Mouse (Mus musculus) neural tube, embryonic 10.5 days (tissue): Measurements from ENCODE around the gene Trim59.
"Not testable (repeated sequence)": the region's sequence is repeated elsewhere in the genome, so short reads cannot be mapped to it uniquely, and the experiment has no call there.

Experiments used
- DNase-seq: peaks from one replicate; pipeline ENCODE4 v3.0.0-alpha.2; 2017; ENCODE audit warnings: low spot score; ENCODE audit errors: extremely low spot score

Trim59 gene

DNA sequence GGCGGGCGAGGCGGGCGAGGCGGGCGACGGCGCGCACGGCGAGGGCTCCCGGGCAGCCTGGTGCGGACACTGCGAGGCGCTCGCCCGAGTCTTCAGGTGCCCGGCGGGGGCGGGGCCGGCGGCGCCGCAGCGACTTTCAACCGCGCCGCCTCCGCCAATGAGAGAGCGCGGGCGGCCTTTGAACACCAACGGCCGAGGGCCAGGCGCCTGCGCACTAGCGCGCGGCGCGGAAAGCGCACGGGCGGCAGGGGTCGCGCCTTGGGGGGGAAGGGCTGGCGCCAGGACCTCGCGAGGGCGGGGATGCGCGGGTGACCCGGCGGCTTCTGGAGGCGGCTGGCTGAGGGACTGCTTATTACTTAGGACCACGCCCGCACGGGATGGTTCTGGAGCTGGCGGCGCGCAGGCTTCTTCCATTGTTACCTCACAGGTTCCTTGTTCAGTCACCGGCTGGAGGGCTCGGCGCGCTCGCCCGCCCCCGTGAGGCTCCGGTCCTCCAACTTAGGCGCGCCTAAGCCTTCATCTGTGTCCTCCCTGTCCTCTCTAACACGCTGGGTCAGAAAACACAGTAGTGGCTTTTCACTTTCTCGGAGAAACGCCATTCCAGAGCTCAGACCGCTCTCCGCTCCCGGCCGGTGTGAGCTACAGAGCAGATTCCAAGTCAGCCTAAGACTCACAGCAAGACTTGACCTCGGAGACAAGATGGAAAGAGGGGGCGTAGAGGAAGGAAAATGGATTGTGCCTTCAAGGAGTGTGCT, at the start of gene Trim59:
Gene Trim59, minus strand, starts transcription at position 111 of the 755 bp plus-strand sequence.
- DNase-seq = peak; percentile 95

- DNase-seq = no peak
Measured at GRCm38 (mm10) chr3:69064005-69064404, 19.4 kb upstream of the Trim59 start.

DNA sequence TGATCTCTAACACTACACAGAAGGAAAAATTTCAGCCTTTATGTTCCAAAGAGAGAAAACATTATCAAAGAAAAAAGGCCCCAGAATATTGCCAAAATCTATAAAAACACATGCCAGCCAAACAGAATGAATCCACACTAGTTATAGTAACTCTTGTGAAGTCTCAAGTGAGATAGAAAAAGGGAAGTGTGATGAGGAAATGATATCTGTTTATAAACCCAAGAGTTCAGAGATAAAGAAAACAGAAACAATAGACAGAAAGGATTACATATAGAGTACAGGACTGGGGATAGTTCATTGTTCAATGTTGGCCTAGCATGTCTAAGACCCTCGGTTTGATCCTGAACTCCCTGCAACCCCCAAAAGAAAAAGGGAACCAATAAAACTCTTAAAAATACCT, 18.2 kb upstream of the Trim59 start:
- no peak for DNase-seq

DNA sequence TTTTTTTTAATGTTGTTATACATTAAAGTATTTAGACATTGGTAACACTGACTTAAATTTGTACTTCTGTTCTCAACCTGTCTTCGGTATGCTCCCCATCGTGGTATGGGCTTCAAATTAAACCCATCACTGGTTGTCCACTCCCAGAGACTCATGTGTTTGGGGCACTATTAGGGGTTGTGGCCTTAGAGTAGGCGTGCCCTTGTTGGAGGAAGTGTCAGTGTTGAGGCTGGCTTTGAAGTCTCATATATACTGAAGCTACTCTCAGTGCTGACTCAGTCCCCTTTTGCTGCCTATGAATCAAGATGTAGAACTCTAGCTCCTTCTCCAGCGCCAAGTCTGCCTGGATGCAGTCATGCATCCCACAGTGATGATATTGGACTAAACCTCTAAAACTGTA, 16.1 kb upstream of the Trim59 start:
- DNase-seq = no peak

DNA sequence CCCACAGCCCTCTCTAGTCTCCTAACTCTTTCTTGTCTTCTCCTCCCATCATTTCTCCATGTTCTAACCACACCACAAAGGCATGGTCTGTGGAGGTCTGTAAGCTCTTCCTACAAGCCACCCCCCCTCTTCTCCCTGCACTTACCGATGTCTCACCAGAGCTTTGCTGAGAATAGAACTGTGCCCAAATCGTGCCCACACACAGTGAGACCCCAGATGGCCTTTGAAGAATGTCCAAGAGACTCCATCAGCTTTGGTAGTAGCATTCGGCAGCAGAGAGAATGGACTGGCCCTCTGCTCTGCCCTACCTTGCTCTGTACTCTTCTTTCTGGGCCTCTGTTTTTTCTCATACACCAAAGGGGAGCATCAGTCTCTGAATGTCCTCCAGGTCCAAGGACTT, 11.3 kb upstream of the Trim59 start:
- DNase-seq = no peak

DNA sequence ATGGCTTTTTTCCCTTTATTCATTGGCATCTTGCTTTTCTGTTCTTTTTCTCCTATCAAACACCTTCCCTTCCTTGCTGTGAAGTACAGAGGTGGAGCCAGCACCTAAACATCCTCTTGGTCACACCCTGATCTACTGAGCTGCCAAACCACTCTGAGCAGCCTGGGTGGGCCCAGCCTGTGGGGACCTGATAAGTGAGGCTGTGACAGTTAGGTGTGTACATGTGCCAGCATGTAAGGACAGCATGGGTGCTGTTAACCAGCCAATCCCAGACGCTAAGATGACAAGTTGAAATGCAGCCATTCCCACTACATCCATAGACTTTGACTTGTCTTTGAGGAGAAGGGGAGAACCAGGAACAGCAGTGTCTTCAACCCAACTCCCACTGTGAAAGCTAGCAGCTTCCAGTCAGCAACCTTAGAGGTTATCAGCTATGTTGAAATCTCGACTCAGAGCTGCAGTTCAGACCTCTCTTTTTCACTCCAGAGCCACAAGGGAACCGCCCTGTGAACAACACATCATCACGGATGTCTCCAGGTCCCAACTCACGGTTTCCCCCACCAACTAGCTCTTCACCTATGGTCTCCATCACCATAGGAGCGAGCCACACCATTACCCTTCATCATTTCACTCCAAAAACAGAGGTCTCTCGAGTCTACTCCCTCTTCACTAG, 10.3 kb upstream of the Trim59 start:
- DNase-seq = no peak

GRCm38 (mm10) chr3:69051894-69052293, 7.3 kb upstream of the Trim59 start:
- no peak for DNase-seq

- DNase-seq = no peak
Measured at GRCm38 (mm10) chr3:69049011-69049410, 4.5 kb upstream of the Trim59 start.

- DNase-seq = no peak
Measured at GRCm38 (mm10) chr3:69047684-69048083, 3.1 kb upstream of the Trim59 start.

DNA sequence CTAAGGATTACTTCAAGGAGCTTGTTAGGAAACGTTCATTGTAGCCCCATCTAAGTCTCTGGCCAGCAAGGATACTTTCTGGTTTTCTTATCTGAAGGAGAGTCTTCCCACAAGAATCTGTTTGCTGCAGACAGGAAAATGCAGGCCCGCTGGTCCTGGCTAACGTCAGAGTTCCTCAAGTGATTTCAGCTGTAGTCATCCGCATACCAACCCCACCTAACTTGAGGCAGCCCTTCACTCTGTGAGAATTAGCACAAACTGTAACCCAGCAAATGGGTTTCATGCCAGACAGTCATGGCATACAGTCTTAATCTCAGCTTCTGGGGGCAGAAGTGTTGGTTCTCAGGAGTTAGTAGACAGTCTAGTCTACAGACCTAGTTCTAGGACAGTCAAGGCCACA, 2.0 kb upstream of the Trim59 start:
- DNase-seq = no peak

- DNase-seq = peak; percentile 41
Measured at GRCm38 (mm10) chr3:69045750-69046149, 1.2 kb upstream of the Trim59 start.

- DNase-seq = no peak
Measured at GRCm38 (mm10) chr3:69045400-69045703, 797 bp upstream of the Trim59 start.

DNA sequence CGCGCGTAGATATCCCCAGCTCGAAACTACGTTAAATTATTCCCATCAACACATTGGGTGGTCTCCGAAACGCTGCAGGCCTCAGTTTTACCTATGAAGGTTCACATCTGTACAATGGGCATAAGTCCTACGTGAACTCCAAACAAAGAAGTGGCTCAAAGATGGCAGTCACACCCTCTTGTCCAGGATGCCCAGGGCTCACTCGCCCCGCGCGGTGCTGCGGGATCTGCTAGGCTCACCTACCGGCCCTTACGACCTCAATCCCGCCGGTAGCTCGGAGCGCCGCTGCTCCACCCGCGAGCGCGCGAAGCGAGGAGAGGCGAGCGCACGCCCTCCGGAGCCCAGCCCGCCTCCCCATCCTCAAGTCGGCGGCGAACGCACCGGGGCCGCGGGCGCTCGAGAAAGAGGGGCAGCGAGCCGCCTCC, 376 bp downstream of the Trim59 start:
- no peak for DNase-seq

DNA sequence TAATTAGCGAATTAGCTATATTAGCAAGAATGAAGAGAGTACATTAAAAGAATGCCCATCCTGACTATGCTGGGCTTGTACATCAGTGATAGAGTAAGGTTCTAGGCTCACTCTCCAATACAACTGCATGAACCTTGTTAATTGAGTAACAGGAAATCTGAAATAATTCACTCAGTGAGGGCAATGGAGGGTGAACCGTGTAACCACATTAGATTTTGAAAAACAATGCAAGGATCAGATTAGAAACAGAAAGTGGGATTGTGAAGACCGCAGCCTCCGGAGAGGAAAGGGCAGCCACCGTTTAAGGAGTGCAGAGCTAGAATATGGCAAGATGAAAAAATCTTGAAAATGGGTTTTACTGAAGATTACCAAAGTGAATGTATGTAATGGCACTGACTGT, 3.3 kb downstream of the Trim59 start:
- DNase-seq = no peak

GRCm38 (mm10) chr3:69040105-69040504, 4.5 kb downstream of the Trim59 start:
- DNase-seq = no peak

DNA sequence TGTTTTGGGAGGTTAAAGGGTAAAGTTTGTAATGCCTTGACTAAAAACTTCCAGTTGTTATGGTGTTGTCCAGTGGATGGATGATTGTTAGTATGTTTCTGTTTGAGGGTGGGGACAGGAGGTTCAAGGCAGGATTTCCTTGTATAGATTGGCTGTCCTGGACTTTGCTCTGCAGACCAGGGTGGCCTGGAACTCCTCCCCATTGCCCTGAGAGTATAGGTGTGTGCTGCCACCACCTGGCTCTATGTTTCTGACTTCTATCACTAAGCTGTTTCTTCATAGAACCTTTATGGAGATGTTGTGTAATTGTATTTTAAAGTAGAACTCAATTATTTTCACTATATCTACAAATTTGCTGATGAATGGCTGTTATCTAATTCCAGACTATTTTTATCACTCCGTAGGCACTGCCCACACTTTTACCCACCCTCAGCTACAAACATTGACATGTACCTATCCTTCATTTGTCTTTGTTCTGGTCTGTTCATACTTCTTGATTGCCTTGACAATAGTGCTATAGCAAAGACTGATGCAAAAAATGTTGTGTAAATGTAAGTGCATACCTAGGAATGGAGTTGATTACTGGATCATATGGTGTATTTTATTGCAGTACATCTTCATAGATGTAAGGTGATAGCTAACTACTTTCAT, 18.3 kb downstream of the Trim59 start:
- DNase-seq = no peak

DNA sequence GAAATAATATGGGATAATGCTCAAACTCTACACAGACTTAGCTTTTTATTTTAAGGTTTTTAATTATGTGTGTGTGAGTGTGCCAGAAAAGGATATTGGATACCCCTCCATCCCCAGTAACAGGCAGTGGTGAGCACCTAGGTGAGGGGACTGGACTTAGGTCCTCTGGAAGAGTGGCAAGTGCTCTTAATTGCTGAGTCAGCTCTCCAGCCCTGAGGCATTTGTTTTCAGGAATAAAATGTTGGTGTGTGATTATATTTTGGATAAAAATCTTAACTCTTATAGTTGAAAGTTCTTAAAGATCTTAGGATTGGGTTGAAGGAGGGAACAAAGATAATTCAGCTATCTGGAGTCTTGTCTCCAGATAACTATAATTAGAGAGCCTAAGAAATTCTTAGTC, 23.8 kb downstream of the Trim59 start:
- no peak for DNase-seq

- no peak for DNase-seq
Measured at GRCm38 (mm10) chr3:69020285-69020684, 24.3 kb downstream of the Trim59 start.

GRCm38 (mm10) chr3:69018635-69019034, 25.9 kb downstream of the Trim59 start:
- DNase-seq = not testable (repeated sequence)

DNA sequence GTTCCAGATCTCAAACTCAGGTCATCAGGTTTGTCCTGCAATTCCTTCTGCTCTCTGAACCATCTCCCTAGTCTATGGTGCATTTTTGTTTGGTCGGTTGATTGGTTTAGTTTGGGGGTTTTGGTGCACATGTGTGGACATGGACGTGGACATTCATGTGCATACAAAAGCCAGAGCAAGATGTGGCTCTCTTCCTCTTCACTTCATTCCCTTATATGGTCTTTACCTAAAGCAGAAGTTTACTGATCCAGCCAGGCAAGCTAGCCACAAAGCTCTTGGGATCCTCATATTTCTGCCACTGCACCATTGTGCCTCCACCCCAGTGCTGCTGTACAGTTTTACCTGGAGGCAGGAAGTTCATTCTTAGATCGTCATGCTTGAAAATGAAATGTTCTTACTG, 27.4 kb downstream of the Trim59 start:
- no peak for DNase-seq

DNA sequence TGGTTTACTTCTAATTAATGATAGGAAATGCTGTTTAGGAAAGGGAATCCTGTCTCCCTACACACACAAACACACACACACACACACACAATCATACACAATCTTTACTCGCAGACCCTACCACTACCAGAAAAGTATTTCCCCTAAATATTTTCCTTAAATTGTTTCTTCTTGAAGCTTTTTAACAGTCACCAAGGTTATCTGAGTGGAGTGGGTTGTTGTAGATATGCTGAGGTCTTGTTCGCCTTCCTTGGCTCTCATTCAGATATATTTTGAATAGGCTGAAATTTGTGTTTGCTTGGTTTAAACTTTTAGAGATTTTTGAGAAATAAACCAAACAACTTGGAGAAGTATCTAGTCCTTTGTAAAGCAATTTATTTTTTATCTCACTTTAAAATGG, 35.7 kb downstream of the Trim59 start:
- no peak for DNase-seq

DNA sequence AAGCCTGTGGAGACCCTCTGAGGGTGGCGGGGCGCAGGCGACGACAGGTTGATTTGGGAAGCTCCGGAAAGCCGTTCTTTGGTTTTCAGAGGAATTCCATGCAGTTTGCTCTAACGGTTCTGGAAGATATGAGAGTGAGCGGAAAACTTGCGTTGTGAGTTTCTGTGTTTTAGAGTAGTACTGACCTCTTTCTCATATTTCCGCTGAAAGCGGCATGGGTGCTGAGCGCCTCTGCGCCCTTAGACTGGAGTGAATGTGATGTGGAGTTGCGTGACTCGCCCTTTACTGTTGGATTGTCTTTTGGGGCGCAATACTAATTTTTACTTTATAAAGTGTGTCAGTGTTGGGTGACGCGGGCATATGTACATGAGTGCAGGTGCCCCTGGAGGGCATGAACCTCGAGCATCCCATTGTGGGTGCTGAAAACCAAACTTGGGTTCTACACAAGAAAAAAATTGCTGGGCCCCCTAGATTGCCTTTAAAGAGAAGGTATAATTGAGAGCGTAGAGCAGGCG, 38.3 kb downstream of the Trim59 start:
- DNase-seq = no peak
